ENCODE assay signal across 35 mouse cellular contexts in the genomic region with DNA sequence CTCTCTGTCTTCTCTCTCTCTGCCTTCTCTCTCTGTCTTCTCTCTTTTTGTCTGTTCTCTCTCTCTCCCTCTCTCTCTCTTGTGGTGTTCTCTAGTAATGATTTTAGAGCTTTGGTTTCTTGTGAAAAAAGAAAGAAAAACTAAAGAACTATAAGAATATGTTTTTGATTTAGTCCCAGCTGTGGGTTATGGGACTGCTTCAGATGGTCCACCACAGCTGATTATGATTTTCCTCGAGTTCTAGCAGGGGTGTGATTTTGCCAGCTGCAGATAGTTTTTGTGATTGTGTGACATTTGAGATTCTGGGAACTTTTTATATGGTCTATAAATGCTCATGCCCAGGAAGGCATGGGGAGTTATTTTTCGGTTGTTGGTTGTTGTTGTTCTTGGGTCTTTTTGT.
"Had no signal": no experiment of that assay in that cellular context is flagged by ENCODE, and none has a peak within 500 bp of the region (broad histone marks: within the 10 kb centered on the region; RNA-seq: fewer than 3 reads in every experiment).

No protein-coding gene starts in this region.

- DNase-seq: heart, postnatal 10 days; heart, postnatal 14 days; heart, postnatal 36 days; heart, postnatal 4 days; kidney, adult 11 months; kidney, adult 18-20 months; kidney, adult 2 months; kidney, adult 8-10 months; kidney, adult 9 months; kidney, postnatal 10 days; kidney, postnatal 14 days; kidney, postnatal 25 days; kidney, postnatal 36 days; kidney, postnatal 4 days; layer of hippocampus, adult 9-11 months; layer of hippocampus, postnatal 36 days had no signal

- H3K36me3 ChIP-seq: heart, embryonic 10.5 days; heart, embryonic 12.5 days; heart, embryonic 13.5 days; heart, embryonic 15.5 days; hindbrain, embryonic 10.5 days; hindbrain, embryonic 12.5 days; hindbrain, embryonic 13.5 days; hindbrain, embryonic 15.5 days; intestine, embryonic 15.5 days; kidney, embryonic 15.5 days had no signal

- H3K27ac ChIP-seq: heart, embryonic 10.5 days; heart, embryonic 13.5 days; heart, embryonic 15.5 days; hindbrain, embryonic 10.5 days; hindbrain, embryonic 12.5 days; hindbrain, embryonic 13.5 days; hindbrain, embryonic 14.5 days; hindbrain, embryonic 15.5 days; hindbrain, postnatal 0 days; intestine, embryonic 15.5 days; kidney, embryonic 15.5 days; kidney, postnatal 0 days; layer of hippocampus, adult 2 months; left cerebral cortex, adult 2 months had no signal

- H3K9me3 ChIP-seq: heart, embryonic 10.5 days; heart, embryonic 12.5 days; heart, embryonic 13.5 days; heart, embryonic 15.5 days; hindbrain, embryonic 10.5 days; hindbrain, embryonic 12.5 days; hindbrain, embryonic 13.5 days; hindbrain, embryonic 15.5 days; intestine, embryonic 15.5 days; kidney, embryonic 15.5 days had no signal

- ATAC-seq: hindbrain, embryonic 16.5 days; hindbrain, postnatal 0 days; inflammation-experienced regulatory T-cells, adult 6 months; intestine, embryonic 15.5 days; intestine, embryonic 16.5 days; intestine, postnatal 0 days had no signal

- H3K4me3 ChIP-seq: heart, embryonic 10.5 days; heart, embryonic 12.5 days; heart, embryonic 13.5 days; heart, embryonic 15.5 days; hindbrain, embryonic 10.5 days; hindbrain, embryonic 12.5 days; hindbrain, embryonic 13.5 days; hindbrain, embryonic 15.5 days; intestine, embryonic 15.5 days; kidney, embryonic 15.5 days; layer of hippocampus, adult 2 months; left cerebral cortex, adult 2 months had no signal

- H3K4me1 ChIP-seq: hindbrain, embryonic 12.5 days; intestine, embryonic 15.5 days; kidney, embryonic 15.5 days had no signal

- H3K27me3 ChIP-seq: heart, embryonic 12.5 days; heart, embryonic 13.5 days; heart, embryonic 15.5 days; hindbrain, embryonic 12.5 days; hindbrain, embryonic 13.5 days; hindbrain, embryonic 15.5 days; intestine, embryonic 15.5 days; kidney, embryonic 15.5 days had no signal

- H3K4me2 ChIP-seq: heart, embryonic 12.5 days; heart, embryonic 13.5 days; heart, embryonic 15.5 days; hindbrain, embryonic 12.5 days; hindbrain, embryonic 13.5 days; hindbrain, embryonic 14.5 days; hindbrain, embryonic 15.5 days; intestine, embryonic 15.5 days; kidney, embryonic 15.5 days had no signal

- H3K9ac ChIP-seq: heart, embryonic 12.5 days; heart, embryonic 13.5 days; heart, embryonic 15.5 days; hindbrain, embryonic 12.5 days; hindbrain, embryonic 13.5 days; hindbrain, embryonic 14.5 days; hindbrain, embryonic 15.5 days; intestine, embryonic 15.5 days; kidney, embryonic 15.5 days had no signal
